Mouse (Mus musculus) right cerebral cortex, adult 2 months (tissue): ENCODE measurements around the gene Ring1.

ENCODE experiments used
- DNase-seq, 2 experiments: peaks; one replicate each; pipeline ENCODE4 v3.0.0; 2021 to 2022; ENCODE audit warnings: low spot score in 2 of 2

Ring1 gene

DNA sequence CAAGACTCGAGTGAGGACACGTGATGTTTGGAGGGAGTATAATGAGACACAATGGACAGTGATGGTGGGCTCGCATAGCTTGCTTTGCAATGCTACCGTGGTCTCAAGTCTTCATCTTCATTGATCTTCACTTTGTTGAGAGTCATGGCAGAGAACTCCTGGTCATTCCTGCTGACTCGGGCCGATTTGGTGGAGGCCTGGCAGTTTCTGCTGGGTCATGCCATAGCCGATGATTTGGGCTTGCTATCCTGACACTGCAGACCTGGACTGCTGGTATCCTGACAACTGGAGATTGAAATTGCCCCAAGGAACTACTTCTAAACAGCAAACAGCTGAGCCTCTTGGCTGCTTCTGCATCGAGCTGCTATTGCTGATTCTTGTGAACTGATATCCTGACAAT lies 29.5 kb downstream of the Ring1 start:
- DNase-seq, result no peak

- DNase-seq, result peak; percentile 14 to 34
Measured at GRCm38 (mm10) chr17:33991788-33992664, 32.5 kb downstream of the Ring1 start.

- peak; percentile 44 to 55 for DNase-seq
Measured at GRCm38 (mm10) chr17:33982136-33982535, 42.3 kb downstream of the Ring1 start.

DNA sequence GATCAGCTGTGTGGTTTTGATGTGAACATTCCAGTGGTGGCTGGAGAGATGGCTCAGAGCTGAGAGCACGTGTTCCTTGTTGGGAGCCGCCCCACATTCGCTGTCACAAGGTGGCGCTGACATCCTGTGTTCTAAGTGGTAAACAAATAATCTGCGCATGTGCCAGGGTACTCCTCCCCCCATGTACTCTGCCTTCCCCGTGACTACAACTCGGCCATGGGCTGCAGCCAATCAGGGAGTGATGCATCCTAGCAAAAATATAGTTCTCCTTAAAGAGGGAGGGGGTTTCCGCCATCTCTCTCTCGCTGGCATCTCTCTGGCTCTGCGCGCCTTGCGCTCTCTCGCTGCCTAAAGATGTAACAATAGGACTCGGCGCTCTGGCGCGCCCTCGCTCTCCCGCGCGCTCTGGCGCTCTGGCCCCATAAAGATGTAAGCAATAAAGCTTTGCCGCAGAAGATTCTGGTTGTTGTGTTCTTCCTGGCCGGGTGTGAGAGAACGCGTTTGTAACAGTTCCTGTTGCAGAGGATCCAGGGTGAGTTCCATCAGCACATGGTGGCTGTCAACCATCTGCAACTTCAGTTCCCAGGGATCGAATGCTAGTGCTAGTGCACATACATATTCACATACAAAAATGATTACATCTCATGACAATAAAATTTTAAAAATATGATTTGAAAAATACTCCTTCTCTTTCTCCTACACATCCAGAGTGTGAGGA lies 43.1 kb downstream of the Ring1 start:
- peak; percentile 85 to 93 for DNase-seq

DNA sequence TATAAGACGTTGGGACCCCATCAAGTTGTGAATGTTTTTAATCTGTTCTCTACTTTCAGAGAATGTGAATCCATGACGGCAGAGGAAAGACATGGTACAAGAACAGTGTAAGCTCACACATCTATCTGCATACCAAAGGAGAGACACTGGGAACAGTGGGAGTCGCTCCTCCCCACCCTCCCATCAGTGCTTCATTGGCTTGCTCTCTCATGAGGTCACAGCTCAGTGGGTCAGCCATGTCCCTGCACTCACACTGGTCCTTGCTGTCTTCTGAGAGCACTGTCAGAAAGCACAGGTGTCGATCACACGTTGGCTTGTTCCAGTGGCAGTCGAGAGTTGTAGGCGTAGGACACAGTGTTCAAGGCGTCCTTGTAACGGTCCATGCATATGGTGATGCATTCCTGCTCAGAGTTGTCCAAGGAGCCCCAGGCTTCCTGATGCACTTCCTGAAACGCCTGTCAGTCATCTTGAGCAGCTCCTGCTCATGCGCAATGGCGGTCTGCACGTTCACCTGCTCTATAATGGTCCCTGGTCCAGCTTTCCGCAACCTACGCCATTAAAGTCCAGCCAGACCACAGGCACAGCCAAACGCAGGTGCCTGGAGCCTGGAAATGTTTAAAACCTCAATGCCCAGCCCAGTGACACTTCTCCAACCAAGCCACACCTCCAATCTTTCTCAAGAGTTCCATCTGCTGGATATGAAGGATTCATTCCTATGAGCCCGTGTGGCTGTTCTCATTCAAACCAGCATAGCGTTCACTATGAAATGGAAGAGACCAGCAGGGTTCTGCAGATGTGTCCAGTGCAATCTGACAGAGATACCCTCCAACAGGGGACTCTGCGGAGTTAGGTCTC lies 44.1 kb downstream of the Ring1 start:
- DNase-seq, result no peak

DNA sequence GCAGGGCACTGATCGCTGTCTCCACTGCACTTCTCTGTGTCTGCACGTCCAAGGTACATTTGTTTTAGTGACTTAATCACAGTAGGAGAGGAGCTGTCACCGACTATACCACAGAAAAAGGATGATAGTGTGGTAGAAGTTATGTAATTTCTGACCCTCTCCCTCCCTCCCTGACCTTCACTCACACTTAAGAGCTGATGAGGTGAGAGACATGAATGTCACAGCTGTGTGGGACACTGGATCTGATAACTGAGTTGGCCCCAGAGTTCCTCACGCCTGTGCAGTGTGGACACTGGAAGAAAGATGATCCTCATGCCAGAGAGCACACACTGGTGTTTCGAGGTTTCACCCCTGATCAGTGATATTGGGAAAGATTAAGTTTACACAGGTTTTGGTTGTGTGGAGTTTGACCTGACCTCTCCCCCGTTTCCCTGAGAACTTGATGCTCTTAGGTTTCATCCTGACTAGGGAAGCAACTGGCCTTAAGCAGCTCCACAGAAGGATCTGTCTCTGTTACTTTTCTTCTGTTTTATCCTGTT lies 44.9 kb downstream of the Ring1 start:
- DNase-seq, result no peak

GRCm38 (mm10) chr17:33978631-33979031 lies 45.8 kb downstream of the Ring1 start:
- peak in 1 of 2 experiments; percentile 32 for DNase-seq

DNA sequence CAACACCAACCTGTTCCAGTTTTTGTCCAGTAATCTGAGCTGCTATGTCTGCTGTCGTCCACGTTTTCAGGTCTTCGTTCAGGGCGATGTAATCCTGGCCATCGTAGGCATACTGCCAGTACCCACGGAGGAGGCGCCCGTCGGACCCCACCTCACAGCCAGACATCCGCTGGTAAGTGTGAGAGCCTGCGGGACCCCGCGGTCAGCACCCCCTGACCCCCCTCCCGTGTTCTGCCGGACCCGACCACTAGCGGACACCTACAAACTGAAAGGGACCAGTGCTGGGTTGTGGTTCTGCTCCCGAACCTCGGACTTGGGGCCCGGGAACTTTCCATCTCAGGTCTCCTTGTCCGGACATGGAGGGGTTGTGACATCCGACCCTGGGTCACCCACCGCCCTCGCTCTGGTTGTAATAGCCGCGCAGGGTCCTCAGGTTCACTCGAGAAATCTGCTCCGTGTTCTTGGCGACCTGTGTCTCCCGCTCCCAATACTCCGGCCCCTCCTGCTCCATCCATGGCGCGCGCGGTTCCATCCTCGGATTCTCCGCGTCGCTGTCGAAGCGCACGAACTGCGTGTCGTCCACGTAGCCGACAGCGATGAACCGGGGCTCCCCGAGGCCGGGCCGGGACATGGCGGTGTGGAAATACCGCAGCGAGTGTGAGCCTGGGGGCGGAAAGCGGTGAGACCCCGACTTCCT lies 46.5 kb downstream of the Ring1 start:
- no peak for DNase-seq

GRCm38 (mm10) chr17:33973572-33973971 lies 50.9 kb downstream of the Ring1 start:
- DNase-seq, result no peak

DNA sequence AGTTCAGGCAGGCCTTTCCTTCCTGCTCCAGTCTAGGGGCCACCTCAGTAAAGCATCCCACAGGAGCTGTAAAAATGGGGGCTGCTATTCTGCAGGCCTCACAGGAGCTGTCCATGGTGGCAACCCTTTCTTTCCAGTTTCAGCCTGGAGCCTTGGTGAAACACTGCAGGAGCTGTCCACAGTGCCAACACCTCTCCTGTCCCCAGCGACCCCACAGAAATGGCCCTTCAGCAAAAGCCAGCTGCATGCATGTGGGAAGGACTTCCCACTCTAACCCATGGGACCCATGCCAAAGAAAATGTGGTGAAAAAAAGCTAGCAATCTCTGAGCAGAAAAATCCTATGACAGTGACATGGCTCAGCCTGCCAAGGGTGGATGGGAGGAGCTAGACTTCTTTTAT lies 51.8 kb downstream of the Ring1 start:
- DNase-seq, result no peak
